In genomic region chr7:144585648-144586047, GRCm38 (mm10) we compare ENCODE assay signal across 7 mouse cellular contexts. TPM values are rescaled to one million over a fixed set of nuclear protein-coding genes. Genes with fewer than 3 reads are reported as not detected.
A peak's percentile ranks its signal among the peaks of the same experiment; 100 is the strongest.
DNase-seq lines count a peak whose midpoint lies in the region; ATAC-seq and TF ChIP-seq lines count a peak whose summit lies in the region.

No protein-coding gene starts in this region.

- DNase-seq in midbrain, embryonic 11.5 days (ENCODE audit: low spot score, missing footprints) = peak; percentile 96
- DNase-seq in gastrocnemius, adult 18-20 months (ENCODE audit: low spot score) = peak; percentile 48
- DNase-seq in layer of hippocampus, postnatal 10 days (ENCODE audit: low spot score in 2 of 2) = peak; percentile 88
- DNase-seq in spleen, postnatal 4 days (ENCODE audit: low spot score in 2 of 2) = peak; percentile 59 to 79

- H3K4me2 ChIP-seq in midbrain, embryonic 11.5 days = no peak overlapping the region
- no peak overlapping the region for H3K4me2 ChIP-seq in midbrain, embryonic 16.5 days (ENCODE audit: low read length)

- H3K9me3 ChIP-seq in midbrain, embryonic 11.5 days (ENCODE audit: control insufficient read depth, low read length) = no peaks in the 10 kb centered on the region
- no peaks in the 10 kb centered on the region for H3K9me3 ChIP-seq in midbrain, embryonic 16.5 days (replicated peaks; ENCODE audit: control insufficient read depth, low read length, poor library complexity, severe bottlenecking)

- H3K36me3 ChIP-seq in midbrain, embryonic 11.5 days (ENCODE audit: control insufficient read depth, insufficient read depth, low read length) = no peaks in the 10 kb centered on the region
- no peaks in the 10 kb centered on the region for H3K36me3 ChIP-seq in midbrain, embryonic 16.5 days (ENCODE audit: control insufficient read depth, insufficient read depth, low read length)

- no peak overlapping the region for H3K4me3 ChIP-seq in midbrain, embryonic 11.5 days (ENCODE audit: low read depth, low read length)
- no peak overlapping the region for H3K4me3 ChIP-seq in midbrain, embryonic 16.5 days (ENCODE audit: low read depth, low read length)
- H3K4me3 ChIP-seq in bone marrow macrophage, adult 2 months (ENCODE audit: insufficient read depth, low read length) = no peak overlapping the region

- WGBS in midbrain, embryonic 11.5 days = 9% methylated on average over 6 of the region's 6 CpGs
- WGBS in midbrain, embryonic 16.5 days = 7% methylated on average over 6 of the region's 6 CpGs

- no peak overlapping the region for H3K9ac ChIP-seq in midbrain, embryonic 11.5 days (ENCODE audit: low read length)
- H3K9ac ChIP-seq in midbrain, embryonic 16.5 days (ENCODE audit: low read depth, low read length) = no peak overlapping the region

- H3K27ac ChIP-seq in midbrain, embryonic 11.5 days (ENCODE audit: low read depth, low read length) = no peak overlapping the region
- no peak overlapping the region for H3K27ac ChIP-seq in midbrain, embryonic 16.5 days (ENCODE audit: low read length)
- no peak overlapping the region for H3K27ac ChIP-seq in bone marrow macrophage, adult 2 months (ENCODE audit: insufficient read depth, low read depth, low read length)

- 0 out of 2 replicates have a peak, but pooled peaks cover 2% of the 10 kb centered on the region for H3K27me3 ChIP-seq in midbrain, embryonic 11.5 days (ENCODE audit: control insufficient read depth, insufficient read depth, low read length)
- no peaks in the 10 kb centered on the region for H3K27me3 ChIP-seq in midbrain, embryonic 16.5 days (ENCODE audit: control insufficient read depth, insufficient read depth, low read depth, low read length)

- TF ChIP-seq CTCF in bone marrow macrophage, adult 2 months (IDR thresholded peaks at IDR 0.05; ENCODE audit: low read depth, low read length) = peak; percentile 96

- ATAC-seq in midbrain, embryonic 11.5 days (ENCODE audit: low FRiP score) = 0 out of 2 replicates have a peak, but pooled peaks have one; percentile 15
- ATAC-seq in midbrain, embryonic 16.5 days = no peak
- peak; percentile 32 for ATAC-seq in megakaryocyte progenitor cell, adult 5-6 weeks (replicated peaks; ENCODE audit: poor library complexity)

- no peak for TF ChIP-seq POLR2A in bone marrow macrophage, adult 2 months (IDR thresholded peaks at IDR 0.05; ENCODE audit: borderline replicate concordance, low read depth, low read length)

- H3K4me1 ChIP-seq in midbrain, embryonic 11.5 days (ENCODE audit: control insufficient read depth, insufficient read depth, low read length) = peaks cover 18% of the 10 kb centered on the region
- peaks cover 14% of the 10 kb centered on the region for H3K4me1 ChIP-seq in midbrain, embryonic 16.5 days (ENCODE audit: control insufficient read depth, insufficient read depth, low read length)
- peaks cover 12% of the 10 kb centered on the region for H3K4me1 ChIP-seq in bone marrow macrophage, adult 2 months (ENCODE audit: control insufficient read depth, insufficient read depth, low read length)

RNA-seq across cellular contexts. Expression of gene Fadd, which starts 3.4 kb away (rescaled TPM):
- polyA plus RNA-seq in midbrain, embryonic 11.5 days (2014; fragmentation: Nextera tagmentation; extraction: Ambion mirVana) = 8.5 and 8.9 TPM in 2 replicates
- 4.0 and 4.5 TPM in 2 replicates for polyA plus RNA-seq in midbrain, embryonic 16.5 days (2015; fragmentation: Nextera tagmentation; extraction: Ambion mirVana)
- 6.7 TPM in 2 replicates for polyA plus RNA-seq in bone marrow macrophage, adult 2 months (2012; ENCODE audit: insufficient read depth, insufficient read length, missing spikeins)
- 1 to 10 TPM; 2.1 to 2.3 TPM for total RNA-seq in gastrocnemius, adult 18-20 months (2021)
- 1 to 10 TPM; 2.9 to 3.1 TPM for total RNA-seq in layer of hippocampus, postnatal 10 days (2021)
- total RNA-seq in megakaryocyte progenitor cell, adult 5-6 weeks (2015) = 9.5 and 12.2 TPM in 2 replicates
- 6.8 and 7.7 TPM in 2 replicates for total RNA-seq in megakaryocyte progenitor cell, adult 5-6 weeks (2017)

RNA-seq across cellular contexts. Expression of gene Ppfia1, which starts 32.1 kb away (rescaled TPM):
- polyA plus RNA-seq in midbrain, embryonic 11.5 days (2014; fragmentation: Nextera tagmentation; extraction: Ambion mirVana) = 37.5 and 43.2 TPM in 2 replicates
- polyA plus RNA-seq in midbrain, embryonic 16.5 days (2015; fragmentation: Nextera tagmentation; extraction: Ambion mirVana) = 20.8 and 24.8 TPM in 2 replicates
- polyA plus RNA-seq in bone marrow macrophage, adult 2 months (2012; ENCODE audit: insufficient read depth, insufficient read length, missing spikeins) = 32.2 and 36.0 TPM in 2 replicates
- total RNA-seq in gastrocnemius, adult 18-20 months (2021) = 10 to 100 TPM; 24.7 to 25.8 TPM
- 10 to 100 TPM; 35.8 to 41.2 TPM for total RNA-seq in layer of hippocampus, postnatal 10 days (2021)
- total RNA-seq in megakaryocyte progenitor cell, adult 5-6 weeks (2015) = 54.2 and 59.0 TPM in 2 replicates
- 29.6 and 51.7 TPM in 2 replicates for total RNA-seq in megakaryocyte progenitor cell, adult 5-6 weeks (2017)
